Mouse (Mus musculus) lung, adult 2 months (tissue): ENCODE results near the gene Tmem256.

Experiments
- CTCF ChIP-seq: fragments of 200-500 bp; IDR thresholded peaks from 2 replicates; pipeline ENCODE4 v1.5.1; 2011; ENCODE audit warnings: mild to moderate bottlenecking, low read length, control low read depth; ENCODE audit not compliant: insufficient read depth
- POLR2A ChIP-seq: fragments of 200-500 bp; IDR thresholded peaks from 2 replicates; pipeline ENCODE4 v1.6.1; 2011; ENCODE audit warnings: low read depth, mild to moderate bottlenecking, control low read depth, low read length, borderline replicate concordance; ENCODE audit errors: extremely low read depth

DNA sequence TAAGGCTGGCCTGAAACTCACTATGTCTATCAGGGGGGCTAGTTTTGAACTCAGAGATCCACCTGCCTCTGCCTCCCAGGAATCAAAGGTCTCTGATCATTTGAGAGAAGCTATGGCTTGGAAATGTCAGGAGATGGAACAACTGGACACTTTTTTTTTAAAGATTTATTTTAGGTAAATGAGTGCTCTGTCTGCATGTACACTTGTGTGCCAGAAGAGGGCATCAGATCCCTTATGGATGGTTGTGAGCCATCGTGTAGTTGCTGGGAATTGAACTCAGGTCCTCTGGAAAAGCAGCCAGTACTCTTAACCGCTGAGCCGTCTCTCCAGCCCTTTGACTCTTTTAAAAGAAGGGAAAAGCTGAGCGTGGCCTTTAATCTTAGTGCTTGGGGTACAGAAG is 31.9 kb upstream of the Tmem256 start:
- TF ChIP-seq CTCF: no peak
- no peak for TF ChIP-seq POLR2A
